Mouse (Mus musculus) G1E (cell line): Measurements from ENCODE around the gene Spast.
"Not testable (repeated sequence)": the region's sequence is repeated elsewhere in the genome, so short reads cannot be mapped to it uniquely, and the experiment has no call there.

Source experiments
- CTCF ChIP-seq: IDR thresholded peaks from 2 replicates; pipeline ENCODE4 v1.5.1; 2012; ENCODE audit warnings: low read depth, low read length, inconsistent platforms, mixed read lengths
- GATA1 ChIP-seq: IDR thresholded peaks from 2 replicates; pipeline ENCODE4 v1.6.1; 2012; ENCODE audit warnings: borderline replicate concordance, low read length, inconsistent platforms, mixed read lengths
- GATA2 ChIP-seq: IDR thresholded peaks from 2 replicates; pipeline ENCODE4 v1.6.1; 2012; ENCODE audit warnings: low read depth, low read length, inconsistent platforms, borderline replicate concordance
- TAL1 ChIP-seq: conservative IDR thresholded peaks from 2 replicates; pipeline ENCODE4 v1.6.1; 2012; ENCODE audit warnings: low read depth, low read length, inconsistent platforms, mixed read lengths

DNA sequence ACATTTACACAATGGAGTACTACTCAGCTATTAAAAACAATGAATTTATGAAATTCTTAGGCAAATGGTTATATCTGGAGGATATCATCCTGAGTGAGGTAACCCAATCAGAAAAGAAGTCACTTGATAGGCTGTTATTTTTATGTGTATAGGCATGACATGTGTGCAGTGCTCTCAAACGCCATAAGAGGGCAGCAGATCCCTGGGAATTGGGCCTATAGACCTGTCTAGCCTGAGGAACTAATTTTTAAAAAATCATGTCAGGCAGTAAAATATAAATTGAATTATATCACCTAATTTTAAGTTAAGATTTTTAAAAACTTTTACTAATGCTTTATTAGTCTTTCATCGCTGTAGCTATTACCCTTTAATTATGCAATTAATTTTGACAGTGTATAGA, 10.6 kb upstream of the Spast start:
- not testable (repeated sequence) for TF ChIP-seq CTCF, TAL1, GATA1, GATA2
